ENCODE assay signal across 10 mouse cellular contexts in the genomic region with DNA sequence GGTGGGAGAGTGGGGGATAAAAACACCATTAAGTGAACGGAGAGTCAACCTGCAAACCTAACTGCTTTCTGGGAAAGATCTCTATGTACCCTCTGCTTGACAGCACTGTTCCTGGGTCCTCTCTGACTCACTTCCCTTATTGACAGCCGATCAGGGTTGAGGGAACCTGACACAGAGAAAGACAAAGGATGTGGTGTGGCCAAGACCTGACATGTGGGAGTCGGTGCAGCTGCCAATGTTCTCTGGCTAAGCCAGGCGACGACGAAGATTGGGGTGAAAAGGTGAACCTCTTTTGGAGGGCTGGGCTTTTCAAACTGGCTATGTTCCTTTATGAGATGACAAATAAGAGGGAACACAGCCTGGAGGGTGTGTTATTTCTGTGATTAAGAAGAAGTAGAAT.
DNase-seq lines count a peak whose midpoint lies in the region; ATAC-seq lines count a peak whose summit lies in the region.
"Had no signal": no experiment of that assay in that cellular context is flagged by ENCODE, and none has a peak within 500 bp of the region (broad histone marks: within the 10 kb centered on the region; RNA-seq: fewer than 3 reads in every experiment).

No protein-coding gene starts in this region.

- H3K36me3 ChIP-seq in hindbrain, embryonic 10.5 days, result no peaks in the 10 kb centered on the region
- no peaks in the 10 kb centered on the region for H3K36me3 ChIP-seq in hindbrain, embryonic 16.5 days (ENCODE audit: control insufficient read depth, insufficient read depth, low read length)
- no peaks in the 10 kb centered on the region for H3K36me3 ChIP-seq in midbrain, embryonic 11.5 days (ENCODE audit: control insufficient read depth, insufficient read depth, low read length)
- H3K36me3 ChIP-seq: G1E had no signal

- no peak overlapping the region for H3K4me2 ChIP-seq in hindbrain, embryonic 16.5 days (ENCODE audit: low read length)
- no peak overlapping the region for H3K4me2 ChIP-seq in midbrain, embryonic 11.5 days

- no peak for ATAC-seq in hindbrain, embryonic 16.5 days
- peak; percentile 98 for ATAC-seq in CD4-positive, CD25-positive, alpha-beta regulatory T cell, adult 4 months
- peak; percentile 94 for ATAC-seq in granulocyte monocyte progenitor cell, adult 5-6 weeks (replicated peaks; ENCODE audit: poor library complexity, severe bottlenecking)
- ATAC-seq in midbrain, embryonic 11.5 days (ENCODE audit: low FRiP score), result no peak
- ATAC-seq in erythroblast, adult 5-6 weeks (replicated peaks; ENCODE audit: low FRiP score, poor library complexity, severe bottlenecking), result no peak

- no peaks in the 10 kb centered on the region for H3K27me3 ChIP-seq in hindbrain, embryonic 10.5 days (ENCODE audit: insufficient read depth, poor library complexity, severe bottlenecking)
- H3K27me3 ChIP-seq in hindbrain, embryonic 16.5 days (replicated peaks; ENCODE audit: control insufficient read depth, insufficient read depth, low read length), result no peaks in the 10 kb centered on the region
- H3K27me3 ChIP-seq in midbrain, embryonic 11.5 days (ENCODE audit: control insufficient read depth, insufficient read depth, low read length), result no peaks in the 10 kb centered on the region

- no peak overlapping the region for H3K27ac ChIP-seq in hindbrain, embryonic 10.5 days
- no peak overlapping the region for H3K27ac ChIP-seq in hindbrain, embryonic 16.5 days (ENCODE audit: low read depth, low read length)
- H3K27ac ChIP-seq in midbrain, embryonic 11.5 days (ENCODE audit: low read depth, low read length), result no peak overlapping the region
- H3K27ac ChIP-seq: liver, embryonic 14.5 days had no signal

- no peaks in the 10 kb centered on the region for H3K9me3 ChIP-seq in hindbrain, embryonic 10.5 days
- H3K9me3 ChIP-seq in hindbrain, embryonic 16.5 days (ENCODE audit: control insufficient read depth, low read length), result no peaks in the 10 kb centered on the region
- no peaks in the 10 kb centered on the region for H3K9me3 ChIP-seq in midbrain, embryonic 11.5 days (ENCODE audit: control insufficient read depth, low read length)
- H3K9me3 ChIP-seq: G1E had no signal

- 44% methylated on average over 6 of the region's 6 CpGs for whole genome bisulfite sequencing in hindbrain, embryonic 10.5 days
- 39% methylated on average over 6 of the region's 6 CpGs for WGBS in hindbrain, embryonic 16.5 days
- 60% methylated on average over 6 of the region's 6 CpGs for WGBS in midbrain, embryonic 11.5 days

- no peak overlapping the region for H3K9ac ChIP-seq in hindbrain, embryonic 16.5 days (ENCODE audit: low read depth, low read length)
- H3K9ac ChIP-seq in midbrain, embryonic 11.5 days (ENCODE audit: low read length), result no peak overlapping the region
- H3K9ac ChIP-seq: liver, embryonic 14.5 days had no signal

- H3K4me3 ChIP-seq in hindbrain, embryonic 10.5 days, result no peak overlapping the region
- no peak overlapping the region for H3K4me3 ChIP-seq in hindbrain, embryonic 16.5 days (ENCODE audit: low read length)
- no peak overlapping the region for H3K4me3 ChIP-seq in midbrain, embryonic 11.5 days (ENCODE audit: low read depth, low read length)

- peaks cover 4% of the 10 kb centered on the region; the same call in 1 of the 2 replicates for H3K4me1 ChIP-seq in hindbrain, embryonic 10.5 days (replicated peaks)
- H3K4me1 ChIP-seq in hindbrain, embryonic 16.5 days (ENCODE audit: control insufficient read depth, insufficient read depth, low read depth, low read length), result no peaks in the 10 kb centered on the region
- no peaks in the 10 kb centered on the region for H3K4me1 ChIP-seq in midbrain, embryonic 11.5 days (ENCODE audit: control insufficient read depth, insufficient read depth, low read length)

- peak; percentile 16 for DNase-seq in hindbrain, embryonic 10.5 days (ENCODE audit: low spot score)
- peak; percentile 28 to 34 for DNase-seq in natural killer cell, adult 2 months (ENCODE audit: low spot score in 2 of 2)
- no peak for DNase-seq in midbrain, embryonic 11.5 days (ENCODE audit: low spot score, missing footprints)
- no peak for DNase-seq in gastrocnemius, postnatal 25 days

Comparison
In these comparisons a context has a peak if more than half of its experiments do, and no peak if none do; other contexts are left out.
1. DNase-seq: peak in hindbrain, embryonic 10.5 days (single experiment) and natural killer cell, adult 2 months (2 of 2); none in midbrain, embryonic 11.5 days (single experiment) and gastrocnemius, postnatal 25 days (single experiment).
2. ATAC-seq: peak in CD4-positive, CD25-positive, alpha-beta regulatory T cell, adult 4 months (single experiment) and granulocyte monocyte progenitor cell, adult 5-6 weeks (single experiment); none in hindbrain, embryonic 16.5 days (single experiment), midbrain, embryonic 11.5 days (single experiment) and erythroblast, adult 5-6 weeks (single experiment).